Mouse (Mus musculus): Measurements from ENCODE around the gene Srpx2. TPM values are rescaled to one million over a fixed set of nuclear protein-coding genes. Genes with fewer than 3 reads are reported as not detected.

Srpx2 gene
- polyA plus RNA-seq, 1 experiment from 2014 or later: 2.2 TPM

- no peak overlapping the region for H3K9ac ChIP-seq (ENCODE audit: low read depth, low read length)
- no peaks in the 10 kb centered on the region for H3K36me3 ChIP-seq (ENCODE audit: control insufficient read depth, insufficient read depth, low read length)
- no peaks in the 10 kb centered on the region for H3K27me3 ChIP-seq (ENCODE audit: control insufficient read depth, insufficient read depth, low read length)
- no peaks in the 10 kb centered on the region for H3K4me1 ChIP-seq (ENCODE audit: control insufficient read depth, insufficient read depth, low read length)
- H3K4me2 ChIP-seq: no peak overlapping the region
- no peak overlapping the region for H3K27ac ChIP-seq (ENCODE audit: low read depth, low read length)
- no peak for ATAC-seq (replicated peaks; ENCODE audit: insufficient number of reproducible peaks, low FRiP score, low TSS enrichment)
- WGBS (ENCODE audit: insufficient replicate concordance): 62% methylated on average over 4 of the region's 4 CpGs
- H3K9me3 ChIP-seq (replicated peaks; ENCODE audit: control insufficient read depth, low read length): no peaks in the 10 kb centered on the region
- no peak overlapping the region for H3K4me3 ChIP-seq (ENCODE audit: low read depth, low read length)
These were observed 13.0 kb downstream of the Srpx2 start for GRCm38 (mm10) chrX:133921187-133921586.

GRCm38 (mm10) chrX:133926760-133927159 lies 18.5 kb downstream of the Srpx2 start:
- H3K4me2 ChIP-seq: no peak overlapping the region
- no peak overlapping the region for H3K4me3 ChIP-seq (ENCODE audit: low read depth, low read length)
- no peak overlapping the region for H3K9ac ChIP-seq (ENCODE audit: low read depth, low read length)
- no peak overlapping the region for H3K27ac ChIP-seq (ENCODE audit: low read depth, low read length)
- 61% methylated on average over 5 of the region's 5 CpGs for WGBS (ENCODE audit: insufficient replicate concordance)
- no peak for ATAC-seq (replicated peaks; ENCODE audit: insufficient number of reproducible peaks, low FRiP score, low TSS enrichment)
- no peaks in the 10 kb centered on the region for H3K27me3 ChIP-seq (ENCODE audit: control insufficient read depth, insufficient read depth, low read length)
- H3K4me1 ChIP-seq (ENCODE audit: control insufficient read depth, insufficient read depth, low read length): no peaks in the 10 kb centered on the region
- no peaks in the 10 kb centered on the region for H3K9me3 ChIP-seq (replicated peaks; ENCODE audit: control insufficient read depth, low read length)
- no peaks in the 10 kb centered on the region for H3K36me3 ChIP-seq (ENCODE audit: control insufficient read depth, insufficient read depth, low read length)

GRCm38 (mm10) chrX:133931302-133932013 lies 23.2 kb downstream of the Srpx2 start:
- Histone ChIP-seq H3K36me3 (ENCODE audit: control insufficient read depth, insufficient read depth, low read length) (no peaks in the 10 kb centered on the region), H3K9ac (ENCODE audit: low read depth, low read length) (no peak overlapping the region), H3K4me2 (no peak overlapping the region), H3K4me1 (ENCODE audit: control insufficient read depth, insufficient read depth, low read length) (no peaks in the 10 kb centered on the region), H3K27me3 (ENCODE audit: control insufficient read depth, insufficient read depth, low read length) (no peaks in the 10 kb centered on the region), H3K4me3 (ENCODE audit: low read depth, low read length) (no peak overlapping the region), H3K9me3 (replicated peaks; ENCODE audit: control insufficient read depth, low read length) (no peaks in the 10 kb centered on the region), H3K27ac (ENCODE audit: low read depth, low read length) (no peak overlapping the region)
- ATAC-seq (replicated peaks; ENCODE audit: insufficient number of reproducible peaks, low FRiP score, low TSS enrichment): no peak
- 48% methylated on average over 12 of the region's 12 CpGs for WGBS (ENCODE audit: insufficient replicate concordance)

GRCm38 (mm10) chrX:133936605-133937225 lies 28.5 kb downstream of the Srpx2 start:
- no peaks in the 10 kb centered on the region for H3K9me3 ChIP-seq (replicated peaks; ENCODE audit: control insufficient read depth, low read length)
- H3K9ac ChIP-seq (ENCODE audit: low read depth, low read length): no peak overlapping the region
- WGBS (ENCODE audit: insufficient replicate concordance): 65% methylated on average over 4 of the region's 4 CpGs
- no peaks in the 10 kb centered on the region for H3K27me3 ChIP-seq (ENCODE audit: control insufficient read depth, insufficient read depth, low read length)
- H3K4me2 ChIP-seq: no peak overlapping the region
- no peak overlapping the region for H3K4me3 ChIP-seq (ENCODE audit: low read depth, low read length)
- no peak overlapping the region for H3K27ac ChIP-seq (ENCODE audit: low read depth, low read length)
- H3K4me1 ChIP-seq (ENCODE audit: control insufficient read depth, insufficient read depth, low read length): no peaks in the 10 kb centered on the region
- ATAC-seq (replicated peaks; ENCODE audit: insufficient number of reproducible peaks, low FRiP score, low TSS enrichment): no peak
- H3K36me3 ChIP-seq (ENCODE audit: control insufficient read depth, insufficient read depth, low read length): no peaks in the 10 kb centered on the region

- no peaks in the 10 kb centered on the region for H3K9me3 ChIP-seq (replicated peaks; ENCODE audit: control insufficient read depth, low read length)
- no peaks in the 10 kb centered on the region for H3K36me3 ChIP-seq (ENCODE audit: control insufficient read depth, insufficient read depth, low read length)
- H3K27me3 ChIP-seq (ENCODE audit: control insufficient read depth, insufficient read depth, low read length): no peaks in the 10 kb centered on the region
- H3K9ac ChIP-seq (ENCODE audit: low read depth, low read length): no peak overlapping the region
- 40% methylated on average over 1 of the region's 1 CpGs for WGBS (ENCODE audit: insufficient replicate concordance)
- no peaks in the 10 kb centered on the region for H3K4me1 ChIP-seq (ENCODE audit: control insufficient read depth, insufficient read depth, low read length)
- H3K4me3 ChIP-seq (ENCODE audit: low read depth, low read length): no peak overlapping the region
- no peak overlapping the region for H3K4me2 ChIP-seq
- no peak for ATAC-seq (replicated peaks; ENCODE audit: insufficient number of reproducible peaks, low FRiP score, low TSS enrichment)
- H3K27ac ChIP-seq (ENCODE audit: low read depth, low read length): no peak overlapping the region
These were observed 31.3 kb downstream of the Srpx2 start for GRCm38 (mm10) chrX:133939561-133939960.

- H3K9me3 ChIP-seq (replicated peaks; ENCODE audit: control insufficient read depth, low read length): no peaks in the 10 kb centered on the region
- H3K4me2 ChIP-seq: no peak overlapping the region
- no peak overlapping the region for H3K9ac ChIP-seq (ENCODE audit: low read depth, low read length)
- no peaks in the 10 kb centered on the region for H3K27me3 ChIP-seq (ENCODE audit: control insufficient read depth, insufficient read depth, low read length)
- H3K36me3 ChIP-seq (ENCODE audit: control insufficient read depth, insufficient read depth, low read length): no peaks in the 10 kb centered on the region
- no peak overlapping the region for H3K4me3 ChIP-seq (ENCODE audit: low read depth, low read length)
- no peaks in the 10 kb centered on the region for H3K4me1 ChIP-seq (ENCODE audit: control insufficient read depth, insufficient read depth, low read length)
- H3K27ac ChIP-seq (ENCODE audit: low read depth, low read length): no peak overlapping the region
- WGBS (ENCODE audit: insufficient replicate concordance): 28% methylated on average over 3 of the region's 3 CpGs
- ATAC-seq (replicated peaks; ENCODE audit: insufficient number of reproducible peaks, low FRiP score, low TSS enrichment): no peak
These were observed 39.2 kb downstream of the Srpx2 start for GRCm38 (mm10) chrX:133947427-133947826.

- no peak for ATAC-seq (replicated peaks; ENCODE audit: insufficient number of reproducible peaks, low FRiP score, low TSS enrichment)
- no peaks in the 10 kb centered on the region for H3K9me3 ChIP-seq (replicated peaks; ENCODE audit: control insufficient read depth, low read length)
- H3K4me2 ChIP-seq: no peak overlapping the region
- H3K4me1 ChIP-seq (ENCODE audit: control insufficient read depth, insufficient read depth, low read length): no peaks in the 10 kb centered on the region
- WGBS (ENCODE audit: insufficient replicate concordance): 71% methylated on average over 7 of the region's 7 CpGs
- H3K36me3 ChIP-seq (ENCODE audit: control insufficient read depth, insufficient read depth, low read length): no peaks in the 10 kb centered on the region
- H3K4me3 ChIP-seq (ENCODE audit: low read depth, low read length): no peak overlapping the region
- no peaks in the 10 kb centered on the region; the same call in 1 of the 2 replicates for H3K27me3 ChIP-seq (ENCODE audit: control insufficient read depth, insufficient read depth, low read length)
- H3K27ac ChIP-seq (ENCODE audit: low read depth, low read length): no peak overlapping the region
- no peak overlapping the region for H3K9ac ChIP-seq (ENCODE audit: low read depth, low read length)
These were observed 46.4 kb downstream of the Srpx2 start for GRCm38 (mm10) chrX:133954661-133955060.

- Histone ChIP-seq H3K4me1 (ENCODE audit: control insufficient read depth, insufficient read depth, low read length) (no peaks in the 10 kb centered on the region), H3K4me3 (ENCODE audit: low read depth, low read length) (no peak overlapping the region), H3K27ac (ENCODE audit: low read depth, low read length) (no peak overlapping the region), H3K4me2 (no peak overlapping the region), H3K9me3 (replicated peaks; ENCODE audit: control insufficient read depth, low read length) (no peaks in the 10 kb centered on the region), H3K9ac (ENCODE audit: low read depth, low read length) (no peak overlapping the region), H3K27me3 (ENCODE audit: control insufficient read depth, insufficient read depth, low read length) (no peaks in the 10 kb centered on the region), H3K36me3 (ENCODE audit: control insufficient read depth, insufficient read depth, low read length) (no peaks in the 10 kb centered on the region)
- 53% methylated on average over 2 of the region's 2 CpGs for WGBS (ENCODE audit: insufficient replicate concordance)
- ATAC-seq (replicated peaks; ENCODE audit: insufficient number of reproducible peaks, low FRiP score, low TSS enrichment): no peak
These were observed 52.4 kb downstream of the Srpx2 start for GRCm38 (mm10) chrX:133960617-133961016.

- no peaks in the 10 kb centered on the region for H3K4me1 ChIP-seq (ENCODE audit: control insufficient read depth, insufficient read depth, low read length)
- 62% methylated on average over 2 of the region's 2 CpGs for WGBS (ENCODE audit: insufficient replicate concordance)
- no peak for ATAC-seq (replicated peaks; ENCODE audit: insufficient number of reproducible peaks, low FRiP score, low TSS enrichment)
- no peaks in the 10 kb centered on the region for H3K27me3 ChIP-seq (ENCODE audit: control insufficient read depth, insufficient read depth, low read length)
- no peak overlapping the region for H3K4me3 ChIP-seq (ENCODE audit: low read depth, low read length)
- no peaks in the 10 kb centered on the region for H3K36me3 ChIP-seq (ENCODE audit: control insufficient read depth, insufficient read depth, low read length)
- no peak overlapping the region for H3K4me2 ChIP-seq
- no peak overlapping the region for H3K9ac ChIP-seq (ENCODE audit: low read depth, low read length)
- H3K9me3 ChIP-seq (replicated peaks; ENCODE audit: control insufficient read depth, low read length): no peaks in the 10 kb centered on the region
- no peak overlapping the region for H3K27ac ChIP-seq (ENCODE audit: low read depth, low read length)
These were observed 56.4 kb downstream of the Srpx2 start for GRCm38 (mm10) chrX:133964615-133965014.
